Mouse (Mus musculus) bone marrow macrophage, adult 2 months (primary cell): ENCODE data around the gene Reep3.

Source experiments
- CTCF ChIP-seq: IDR thresholded peaks from 2 replicates; pipeline ENCODE4 v1.5.1; 2012; ENCODE audit warnings: low read depth, mild to moderate bottlenecking, low read length, moderate library complexity
- POLR2A ChIP-seq: IDR thresholded peaks from 2 replicates; pipeline ENCODE4 v1.6.1; 2012; ENCODE audit warnings: mild to moderate bottlenecking, low read depth, low read length, borderline replicate concordance

DNA sequence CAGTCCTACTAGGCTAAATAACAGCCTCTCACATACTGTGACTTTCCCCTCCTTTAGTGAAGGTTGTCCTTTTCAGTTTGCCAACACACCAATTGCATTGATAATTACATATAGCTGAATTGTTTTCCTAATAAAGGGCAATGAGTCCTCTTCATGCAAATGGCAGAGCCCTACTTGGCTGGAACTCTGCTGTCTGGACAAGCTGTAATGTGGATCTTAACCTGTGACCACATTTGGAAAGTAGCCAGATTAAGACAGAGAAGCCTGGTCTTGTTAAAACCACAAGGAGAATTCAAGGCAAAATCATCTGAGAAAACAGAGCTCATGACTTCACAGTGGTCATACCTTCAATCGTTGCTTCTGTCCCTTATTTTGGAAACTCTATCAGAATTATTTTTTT is 121.3 kb downstream of the Reep3 start:
- no peak for TF ChIP-seq CTCF
- TF ChIP-seq POLR2A = no peak
